Mouse (Mus musculus): ENCODE results near the gene Ddx46.

DNA sequence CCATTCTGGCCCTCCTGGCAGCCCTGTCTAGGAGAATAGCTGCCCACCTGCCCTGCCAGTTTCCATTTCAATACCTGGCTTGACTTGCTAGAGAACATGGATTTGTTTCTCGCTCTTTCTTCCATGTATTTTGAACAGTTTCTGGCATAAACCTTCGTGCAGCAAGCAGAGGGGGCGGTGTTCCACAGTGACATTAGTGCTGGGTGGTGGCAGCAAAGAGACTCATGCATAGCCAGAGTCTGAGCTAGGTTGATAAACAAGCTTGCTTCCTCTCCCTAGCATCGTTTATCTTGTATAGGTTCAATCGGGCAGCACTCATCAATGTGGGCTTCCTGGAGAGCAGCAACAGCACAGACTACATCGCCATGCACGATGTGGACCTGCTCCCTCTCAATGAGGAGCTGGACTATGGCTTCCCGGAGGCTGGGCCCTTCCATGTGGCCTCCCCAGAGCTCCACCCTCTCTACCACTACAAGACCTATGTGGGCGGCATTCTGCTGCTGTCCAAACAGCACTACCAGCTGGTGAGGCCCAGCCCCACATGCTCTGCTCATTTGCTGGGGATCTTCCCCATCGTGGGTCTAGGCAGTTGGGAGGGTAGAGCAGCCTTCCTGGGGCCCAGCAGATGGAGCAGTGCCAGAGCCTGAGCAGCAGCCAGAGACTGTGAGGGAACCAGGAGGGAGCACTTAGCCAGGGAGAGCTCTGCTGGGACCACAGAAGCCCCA, 27.8 kb upstream of the Ddx46 start:
- no peak for TF ChIP-seq POLR2A (IDR thresholded peaks at IDR 0.05; ENCODE audit: low read depth, low read length)
- TF ChIP-seq CTCF (IDR thresholded peaks at IDR 0.05; ENCODE audit: extremely low read depth, insufficient read length, insufficient replicate concordance, low read depth, low read length), result no peak

Measured in small intestine, adult 2 months (tissue).